28 mouse cellular contexts compared by ENCODE assay signal in the genomic region with DNA sequence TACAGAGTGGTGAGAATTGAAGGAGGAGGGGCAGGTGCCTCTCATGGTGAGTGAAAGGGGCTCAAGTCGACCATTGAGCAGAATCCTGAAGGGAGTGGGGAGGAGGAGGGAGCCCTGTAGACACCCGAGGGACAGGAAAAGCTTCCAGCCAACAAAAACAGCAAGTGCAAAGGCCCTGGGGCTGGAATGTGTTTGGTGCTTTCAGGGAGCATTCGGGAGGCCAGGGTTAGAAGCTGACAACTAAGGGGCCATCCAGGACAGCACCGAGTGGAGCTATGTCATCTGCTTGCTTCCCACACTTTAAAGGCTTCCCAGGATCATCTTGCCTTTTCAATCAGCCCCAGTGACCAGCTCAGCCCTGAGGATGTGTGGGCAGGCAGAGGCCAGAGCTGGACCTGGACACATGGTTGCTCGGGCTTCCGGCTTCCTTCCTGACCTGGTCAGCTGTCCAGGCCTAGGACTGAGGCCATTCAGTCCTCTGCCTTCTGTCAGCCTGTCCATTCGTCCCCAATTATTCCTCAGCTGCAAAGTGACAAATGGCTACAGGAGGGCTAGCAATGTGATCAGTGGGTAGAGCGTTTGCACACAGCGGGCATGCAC. TPM values are rescaled to one million over a fixed set of nuclear protein-coding genes. Genes with fewer than 3 reads are reported as not detected.
A peak's percentile ranks its signal among the peaks of the same experiment; 100 is the strongest.
DNase-seq lines count a peak whose midpoint lies in the region; ATAC-seq lines count a peak whose summit lies in the region.
"Had no signal": no experiment of that assay in that cellular context is flagged by ENCODE, and none has a peak within 500 bp of the region (broad histone marks: within the 10 kb centered on the region; RNA-seq: fewer than 3 reads in every experiment).

No protein-coding gene starts in this region.

- no peak overlapping the region for H3K9ac ChIP-seq in kidney, embryonic 14.5 days (ENCODE audit: low read depth, low read length)
- H3K9ac ChIP-seq in kidney, embryonic 16.5 days (replicated peaks; ENCODE audit: low read length), result no peak overlapping the region
- H3K9ac ChIP-seq: forebrain, embryonic 13.5 days; heart, embryonic 13.5 days; hindbrain, embryonic 12.5 days; hindbrain, embryonic 15.5 days had no signal

- DNase-seq in heart, adult 11 months, result peak; percentile 91
- DNase-seq in heart, adult 8-10 months (ENCODE audit: low spot score), result no peak
- no peak for DNase-seq in kidney, adult 11 months
- peak; percentile 48 to 64 for DNase-seq in kidney, postnatal 25 days
- DNase-seq in limb, embryonic 10.5 days (ENCODE audit: low spot score), result no peak
- DNase-seq: adrenal gland, postnatal 14 days; B cell, adult 2 months; cerebellum, adult 11-12 months; cerebellum, adult 8-10 months; cerebellum, postnatal 10 days; cerebellum, postnatal 36 days; embryo, embryonic 11 days; gastrocnemius, postnatal 10 days; gastrocnemius, postnatal 36 days; heart, postnatal 14 days had no signal

- ATAC-seq in kidney, embryonic 14.5 days (ENCODE audit: low FRiP score, low TSS enrichment), result no peak
- no peak for ATAC-seq in kidney, embryonic 16.5 days (ENCODE audit: low FRiP score, low TSS enrichment)
- ATAC-seq: forebrain, embryonic 13.5 days; forebrain, embryonic 16.5 days; Patski had no signal

- no peak overlapping the region for H3K4me3 ChIP-seq in kidney, embryonic 14.5 days (ENCODE audit: low read length)
- H3K4me3 ChIP-seq in kidney, embryonic 16.5 days (ENCODE audit: low read length), result no peak overlapping the region
- no peak overlapping the region for H3K4me3 ChIP-seq in limb, embryonic 10.5 days
- H3K4me3 ChIP-seq: forebrain, embryonic 10.5 days; forebrain, embryonic 13.5 days; heart, embryonic 13.5 days; hindbrain, embryonic 12.5 days; hindbrain, embryonic 15.5 days had no signal

- H3K4me1 ChIP-seq in kidney, embryonic 14.5 days (ENCODE audit: control insufficient read depth, insufficient read depth, low read length), result peaks cover 7% of the 10 kb centered on the region; the same call in 1 of the 2 replicates
- peaks cover 7% of the 10 kb centered on the region for H3K4me1 ChIP-seq in kidney, embryonic 16.5 days (ENCODE audit: insufficient read depth, low read length)
- peaks cover 36% of the 10 kb centered on the region for H3K4me1 ChIP-seq in limb, embryonic 10.5 days
- H3K4me1 ChIP-seq: forebrain, embryonic 13.5 days; hindbrain, embryonic 15.5 days had no signal

- no peaks in the 10 kb centered on the region for H3K36me3 ChIP-seq in kidney, embryonic 14.5 days (ENCODE audit: control insufficient read depth, insufficient read depth, low read length)
- no peaks in the 10 kb centered on the region for H3K36me3 ChIP-seq in kidney, embryonic 16.5 days (ENCODE audit: insufficient read depth, low read length)
- no peaks in the 10 kb centered on the region for H3K36me3 ChIP-seq in limb, embryonic 10.5 days
- H3K36me3 ChIP-seq: forebrain, embryonic 10.5 days; G1E; heart, embryonic 13.5 days; hindbrain, embryonic 12.5 days; hindbrain, embryonic 15.5 days had no signal

- 45% methylated on average over 9 of the region's 9 CpGs for WGBS in kidney, embryonic 14.5 days
- 48% methylated on average over 9 of the region's 9 CpGs for WGBS in kidney, embryonic 16.5 days
- WGBS in limb, embryonic 10.5 days, result 65% methylated on average over 9 of the region's 9 CpGs

- no peaks in the 10 kb centered on the region for H3K27me3 ChIP-seq in kidney, embryonic 14.5 days (ENCODE audit: control insufficient read depth, insufficient read depth, low read length)
- H3K27me3 ChIP-seq in kidney, embryonic 16.5 days (ENCODE audit: insufficient read depth, low read length), result no peaks in the 10 kb centered on the region
- H3K27me3 ChIP-seq in limb, embryonic 10.5 days (ENCODE audit: low read depth, poor library complexity, severe bottlenecking), result no peaks in the 10 kb centered on the region
- H3K27me3 ChIP-seq: CH12.LX; forebrain, embryonic 13.5 days; heart, embryonic 13.5 days; hindbrain, embryonic 15.5 days; Patski had no signal

- H3K4me2 ChIP-seq in kidney, embryonic 14.5 days (replicated peaks; ENCODE audit: low read depth, low read length), result no peak overlapping the region
- H3K4me2 ChIP-seq in kidney, embryonic 16.5 days (replicated peaks; ENCODE audit: low read depth, low read length), result no peak overlapping the region
- H3K4me2 ChIP-seq: forebrain, embryonic 13.5 days; heart, embryonic 13.5 days; hindbrain, embryonic 12.5 days; hindbrain, embryonic 15.5 days had no signal

- H3K27ac ChIP-seq in kidney, embryonic 14.5 days (ENCODE audit: low read depth, low read length), result 0 out of 2 replicates have a peak overlapping the region, but pooled peaks have one; percentile 11
- no peak overlapping the region for H3K27ac ChIP-seq in kidney, embryonic 16.5 days (ENCODE audit: low read length)
- H3K27ac ChIP-seq in limb, embryonic 10.5 days, result peak overlapping the region; percentile 56; the same call in 1 of the 2 replicates
- H3K27ac ChIP-seq: forebrain, embryonic 13.5 days; heart, embryonic 13.5 days; hindbrain, embryonic 12.5 days; hindbrain, embryonic 15.5 days had no signal

- H3K9me3 ChIP-seq in kidney, embryonic 14.5 days (ENCODE audit: control insufficient read depth, low read length), result no peaks in the 10 kb centered on the region
- no peaks in the 10 kb centered on the region for H3K9me3 ChIP-seq in kidney, embryonic 16.5 days (ENCODE audit: low read length)
- no peaks in the 10 kb centered on the region for H3K9me3 ChIP-seq in limb, embryonic 10.5 days (replicated peaks)
- H3K9me3 ChIP-seq: forebrain, embryonic 10.5 days; forebrain, embryonic 13.5 days; G1E; heart, embryonic 13.5 days; hindbrain, embryonic 12.5 days; hindbrain, embryonic 15.5 days had no signal

RNA-seq across cellular contexts. Expression of a gene that starts 39.3 kb away (rescaled TPM):
- total RNA-seq in heart, adult 8-10 months (2022), result 1 to 10 TPM; 1.2 to 2.2 (median 1.4) TPM
- polyA plus RNA-seq in kidney, embryonic 14.5 days (2014; fragmentation: Nextera tagmentation; extraction: Ambion mirVana), result 40.4 and 40.8 TPM in 2 replicates
- 40.8 and 49.3 TPM in 2 replicates for polyA plus RNA-seq in kidney, embryonic 16.5 days (2015; fragmentation: Nextera tagmentation; extraction: Ambion mirVana)
- polyA plus RNA-seq in limb, embryonic 10.5 days (2016; fragmentation: Nextera tagmentation; extraction: Ambion mirVana), result 94.9 and 118 TPM in 2 replicates
- total RNA-seq: G1E; granulocyte monocyte progenitor cell, adult 5-6 weeks; hematopoietic stem cell, adult 5-6 weeks had no signal
- polyA plus RNA-seq: G1E had no signal

RNA-seq across cellular contexts. Expression of a gene that starts 54.6 kb away (rescaled TPM):
- total RNA-seq in heart, adult 8-10 months (2022), result 100 to 1,000 TPM; 120 to 152 (median 139) TPM
- 212 and 283 TPM in 2 replicates for polyA plus RNA-seq in kidney, embryonic 14.5 days (2014; fragmentation: Nextera tagmentation; extraction: Ambion mirVana)
- polyA plus RNA-seq in kidney, embryonic 16.5 days (2015; fragmentation: Nextera tagmentation; extraction: Ambion mirVana), result 319 and 338 TPM in 2 replicates
- polyA plus RNA-seq in limb, embryonic 10.5 days (2016; fragmentation: Nextera tagmentation; extraction: Ambion mirVana), result 375 and 404 TPM in 2 replicates

Comparison
In these comparisons a context has a peak if more than half of its experiments do, and no peak if none do; other contexts are left out.
1. DNase-seq: peak in heart, adult 11 months (single experiment) and kidney, postnatal 25 days (2 of 2); none in heart, adult 8-10 months (single experiment), kidney, adult 11 months (single experiment) and limb, embryonic 10.5 days (single experiment).